Mouse (Mus musculus): ENCODE data around the gene Bnc2.

Gene Bnc2

GRCm38 (mm10) chr4:84431677-84432515 is 243.2 kb downstream of the Bnc2 start:
- DNase-seq (ENCODE audit: low spot score in 2 of 2) = no peak

- DNase-seq (ENCODE audit: low spot score in 2 of 2) = no peak
Observed at GRCm38 (mm10) chr4:84427955-84428354, 247.1 kb downstream of the Bnc2 start.

GRCm38 (mm10) chr4:84411431-84411830 is 263.6 kb downstream of the Bnc2 start:
- no peak for DNase-seq (ENCODE audit: low spot score in 2 of 2)

GRCm38 (mm10) chr4:84407328-84408028 is 267.6 kb downstream of the Bnc2 start:
- DNase-seq (ENCODE audit: low spot score in 2 of 2) = no peak

GRCm38 (mm10) chr4:84403356-84404145 is 271.5 kb downstream of the Bnc2 start:
- no peak for DNase-seq (ENCODE audit: low spot score in 2 of 2)

GRCm38 (mm10) chr4:84388991-84389390 is 286.1 kb downstream of the Bnc2 start:
- no peak for DNase-seq (ENCODE audit: low spot score in 2 of 2)

- no peak for DNase-seq (ENCODE audit: low spot score in 2 of 2)
Observed at GRCm38 (mm10) chr4:84385156-84385555, 289.9 kb downstream of the Bnc2 start.

GRCm38 (mm10) chr4:84379289-84379688 is 295.8 kb downstream of the Bnc2 start:
- DNase-seq (ENCODE audit: low spot score in 2 of 2) = no peak

GRCm38 (mm10) chr4:84377513-84377912 is 297.6 kb downstream of the Bnc2 start:
- DNase-seq (ENCODE audit: low spot score in 2 of 2) = no peak

- no peak for DNase-seq (ENCODE audit: low spot score in 2 of 2)
Observed at GRCm38 (mm10) chr4:84362337-84362823, 312.7 kb downstream of the Bnc2 start.

- DNase-seq (ENCODE audit: low spot score in 2 of 2) = no peak
Observed at GRCm38 (mm10) chr4:84361165-84361564, 313.9 kb downstream of the Bnc2 start.

GRCm38 (mm10) chr4:84359996-84360395 is 315.1 kb downstream of the Bnc2 start:
- no peak for DNase-seq (ENCODE audit: low spot score in 2 of 2)

- DNase-seq (ENCODE audit: low spot score in 2 of 2) = no peak
Observed at GRCm38 (mm10) chr4:84358204-84358603, 316.9 kb downstream of the Bnc2 start.

- DNase-seq (ENCODE audit: low spot score in 2 of 2) = no peak
Observed at GRCm38 (mm10) chr4:84357382-84357781, 317.7 kb downstream of the Bnc2 start.

- no peak for DNase-seq (ENCODE audit: low spot score in 2 of 2)
Observed at GRCm38 (mm10) chr4:84356468-84357153, 318.5 kb downstream of the Bnc2 start.

GRCm38 (mm10) chr4:84352656-84353055 is 322.4 kb downstream of the Bnc2 start:
- no peak for DNase-seq (ENCODE audit: low spot score in 2 of 2)

- DNase-seq (ENCODE audit: low spot score in 2 of 2) = no peak
Observed at GRCm38 (mm10) chr4:84349536-84349935, 325.5 kb downstream of the Bnc2 start.

- no peak for DNase-seq (ENCODE audit: low spot score in 2 of 2)
Observed at GRCm38 (mm10) chr4:84339172-84339571, 335.9 kb downstream of the Bnc2 start.

GRCm38 (mm10) chr4:84331995-84332394 is 343.1 kb downstream of the Bnc2 start:
- no peak for DNase-seq (ENCODE audit: low spot score in 2 of 2)

GRCm38 (mm10) chr4:84331450-84331849 is 343.6 kb downstream of the Bnc2 start:
- DNase-seq (ENCODE audit: low spot score in 2 of 2) = no peak

- no peak for DNase-seq (ENCODE audit: low spot score in 2 of 2)
Observed at GRCm38 (mm10) chr4:84330509-84330908, 344.6 kb downstream of the Bnc2 start.
